Comparison of ENCODE assay signal across 21 mouse cellular contexts in the genomic region with DNA sequence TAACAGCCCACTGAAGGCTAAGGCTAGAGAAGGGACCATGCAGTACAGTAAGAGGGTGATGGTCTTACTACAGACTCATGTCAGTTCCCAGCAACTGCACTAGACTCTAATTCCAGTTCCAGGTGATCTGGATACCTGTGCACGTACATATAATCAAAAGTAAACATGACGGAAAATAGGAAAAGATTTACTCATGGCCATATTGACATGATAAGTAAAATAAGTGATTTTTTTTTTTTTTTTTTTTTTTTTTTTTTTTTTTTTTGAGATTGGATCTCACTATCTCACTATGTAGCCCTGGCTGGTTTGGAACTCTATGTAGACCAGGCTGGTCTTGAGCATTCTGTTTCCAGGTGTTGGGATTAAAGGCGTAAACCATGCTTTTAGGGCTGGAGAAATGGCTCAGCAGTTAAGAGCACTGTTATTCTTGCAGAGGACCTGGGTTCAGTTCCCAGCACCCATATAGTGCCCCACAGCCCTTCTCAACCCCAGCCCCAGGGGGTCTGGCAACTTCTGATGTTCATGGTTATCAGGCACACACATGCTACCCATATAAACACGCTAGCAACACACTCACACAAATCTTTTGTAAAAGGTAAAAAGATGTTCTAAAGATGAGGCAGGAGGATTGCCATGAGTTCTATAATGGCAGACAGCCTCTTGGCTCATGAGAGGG. TPM values are rescaled to one million over a fixed set of nuclear protein-coding genes. Genes with fewer than 3 reads are reported as not detected.
DNase-seq lines count a peak whose midpoint lies in the region; ATAC-seq and TF ChIP-seq lines count a peak whose summit lies in the region.
"Had no signal": no experiment of that assay in that cellular context is flagged by ENCODE, and none has a peak within 500 bp of the region (broad histone marks: within the 10 kb centered on the region; RNA-seq: fewer than 3 reads in every experiment).

No protein-coding gene starts in this region.

- peaks cover 10% of the 10 kb centered on the region for H3K36me3 ChIP-seq in intestine, embryonic 15.5 days
- peaks cover 22% of the 10 kb centered on the region for H3K36me3 ChIP-seq in intestine, postnatal 0 days (ENCODE audit: control insufficient read depth, insufficient read depth)
- peaks cover 34% of the 10 kb centered on the region for H3K36me3 ChIP-seq in ES-E14 (ENCODE audit: control insufficient read depth, insufficient read depth, low read length, poor library complexity, severe bottlenecking)
- H3K36me3 ChIP-seq in liver, embryonic 13.5 days, result peaks cover 30% of the 10 kb centered on the region

- DNase-seq in gastrocnemius, adult 2 months, result no peak
- DNase-seq in gastrocnemius, postnatal 10 days, result no peak
- DNase-seq in ES-E14 (ENCODE audit: low read depth, low spot score), result no peak
- no peak for DNase-seq in liver, embryonic 13.5 days
- no peak for DNase-seq in layer of hippocampus, postnatal 25 days (ENCODE audit: extremely low spot score in 1 of 2, low spot score in 1 of 2)
- DNase-seq: adrenal gland, postnatal 10 days; cerebellum, adult 9-10 months; forebrain, postnatal 0 days; kidney, adult 18-20 months; midbrain, embryonic 14.5 days; right cerebral cortex, adult 18-20 months had no signal

- H3K27me3 ChIP-seq in intestine, embryonic 15.5 days (replicated peaks), result no peaks in the 10 kb centered on the region
- H3K27me3 ChIP-seq in intestine, postnatal 0 days (replicated peaks; ENCODE audit: control insufficient read depth, insufficient read depth, low read length), result no peaks in the 10 kb centered on the region
- H3K27me3 ChIP-seq in liver, embryonic 13.5 days, result no peaks in the 10 kb centered on the region
- H3K27me3 ChIP-seq: liver, embryonic 15.5 days; neural tube, embryonic 13.5 days had no signal

- ATAC-seq in intestine, embryonic 15.5 days, result peak; percentile 32
- no peak for ATAC-seq in intestine, postnatal 0 days
- ATAC-seq in liver, embryonic 13.5 days (ENCODE audit: low read depth), result no peak
- ATAC-seq: CD4-positive, CD25-positive, alpha-beta regulatory T cell, adult 4 months; forebrain, postnatal 0 days; hindbrain, embryonic 16.5 days had no signal

- TF ChIP-seq CTCF in gastrocnemius, adult 2 months (IDR thresholded peaks at IDR 0.05), result no peak
- TF ChIP-seq CTCF in intestine, postnatal 0 days (IDR thresholded peaks at IDR 0.05; ENCODE audit: low read depth), result no peak

- intact Hi-C loops in gastrocnemius, adult 2 months (cut with DNase I), result no loop called here

- H3K27ac ChIP-seq in gastrocnemius, adult 2 months, result 0 out of 2 replicates have a peak overlapping the region, but pooled peaks have one; percentile 61
- H3K27ac ChIP-seq in intestine, embryonic 15.5 days, result no peak overlapping the region
- no peak overlapping the region for H3K27ac ChIP-seq in intestine, postnatal 0 days (ENCODE audit: low read depth, low read length)
- H3K27ac ChIP-seq in ES-E14 (ENCODE audit: insufficient read depth, low read depth, low read length, poor library complexity, severe bottlenecking), result peak overlapping the region; percentile 81
- peak overlapping the region; percentile 57; the same call in 1 of the 2 replicates for H3K27ac ChIP-seq in liver, embryonic 13.5 days
- H3K27ac ChIP-seq: layer of hippocampus, adult 2 months; liver, embryonic 15.5 days; neural tube, embryonic 13.5 days had no signal

- H3K9me3 ChIP-seq in intestine, embryonic 15.5 days, result no peaks in the 10 kb centered on the region
- no peaks in the 10 kb centered on the region for H3K9me3 ChIP-seq in intestine, postnatal 0 days (ENCODE audit: control insufficient read depth)
- no peaks in the 10 kb centered on the region for H3K9me3 ChIP-seq in ES-E14 (ENCODE audit: control insufficient read depth, insufficient read depth, low read depth, low read length)
- no peaks in the 10 kb centered on the region for H3K9me3 ChIP-seq in liver, embryonic 13.5 days (replicated peaks)
- H3K9me3 ChIP-seq: forebrain, embryonic 10.5 days; liver, embryonic 15.5 days; neural tube, embryonic 13.5 days had no signal

- H3K4me1 ChIP-seq in intestine, embryonic 15.5 days (replicated peaks), result 0 out of 2 replicates have a peak, but pooled peaks cover 2% of the 10 kb centered on the region
- H3K4me1 ChIP-seq in intestine, postnatal 0 days (replicated peaks; ENCODE audit: control insufficient read depth, insufficient read depth, low read length), result no peaks in the 10 kb centered on the region
- peaks cover 4 to 21% of the 10 kb centered on the region in 2 experiments; a peak in 3 of 4 replicates for H3K4me1 ChIP-seq in ES-E14 (ENCODE audit: control insufficient read depth in 2 of 2, insufficient read depth in 2 of 2, low read length in 2 of 2, poor library complexity in 1 of 2)
- peaks cover 27% of the 10 kb centered on the region for H3K4me1 ChIP-seq in liver, embryonic 13.5 days (replicated peaks)

- 85% methylated on average over 4 of the region's 4 CpGs for WGBS in intestine, embryonic 15.5 days
- 91% methylated on average over 4 of the region's 4 CpGs for WGBS in intestine, postnatal 0 days
- 74% methylated on average over 4 of the region's 4 CpGs for WGBS in liver, embryonic 13.5 days (ENCODE audit: insufficient replicate concordance)

- H3K4me2 ChIP-seq in intestine, embryonic 15.5 days (replicated peaks), result no peak overlapping the region
- H3K4me2 ChIP-seq in intestine, postnatal 0 days (replicated peaks; ENCODE audit: low read depth), result no peak overlapping the region
- peak overlapping the region; percentile 17; the same call in 1 of the 2 replicates for H3K4me2 ChIP-seq in liver, embryonic 13.5 days
- H3K4me2 ChIP-seq: liver, embryonic 15.5 days; neural tube, embryonic 13.5 days had no signal

- H3K9ac ChIP-seq in intestine, embryonic 15.5 days, result no peak overlapping the region
- no peak overlapping the region for H3K9ac ChIP-seq in intestine, postnatal 0 days (ENCODE audit: low read depth, low read length)
- H3K9ac ChIP-seq in ES-E14 (ENCODE audit: insufficient read depth, low read depth, low read length, poor library complexity, severe bottlenecking), result peak overlapping the region; percentile 66
- 0 out of 2 replicates have a peak overlapping the region, but pooled peaks have one; percentile 44 for H3K9ac ChIP-seq in liver, embryonic 13.5 days
- H3K9ac ChIP-seq: forebrain, postnatal 0 days; liver, embryonic 15.5 days had no signal

- in situ Hi-C loops in ES-E14 (cut with MboI; ENCODE audit: low sequenced_read_pairs in 2 of 2, unreplicated experiment in 2 of 2), result no loop called here

- H3K4me3 ChIP-seq in gastrocnemius, adult 2 months, result no peak overlapping the region
- H3K4me3 ChIP-seq in intestine, embryonic 15.5 days (replicated peaks), result no peak overlapping the region
- no peak overlapping the region for H3K4me3 ChIP-seq in intestine, postnatal 0 days (ENCODE audit: low read depth, low read length)
- H3K4me3 ChIP-seq in ES-E14 (ENCODE audit: insufficient read depth in 1 of 2, low read depth in 1 of 2, low read length in 2 of 2, poor library complexity in 1 of 2, severe bottlenecking in 1 of 2), result peak overlapping the region; percentile 29 to 38
- no peak overlapping the region for H3K4me3 ChIP-seq in liver, embryonic 13.5 days (replicated peaks)
- H3K4me3 ChIP-seq: forebrain, embryonic 10.5 days; layer of hippocampus, adult 2 months; liver, embryonic 15.5 days; neural tube, embryonic 13.5 days had no signal

TF ChIP-seq in ES-E14, 5 proteins besides CTCF, POLR2A, EP300 and RAD21:
- TF ChIP-seq ZNF384 (IDR thresholded peaks at IDR 0.05; ENCODE audit: low read depth, low read length) (peak; percentile 52; the same call in 1 of the 2 replicates), HCFC1 (IDR thresholded peaks at IDR 0.05; ENCODE audit: borderline replicate concordance, insufficient read depth, low read length) (no peak)

RNA-seq across cellular contexts. Expression of a gene that starts 15.8 kb away (rescaled TPM):
- 10 to 100 TPM; 21.2 to 25.2 TPM for total RNA-seq in gastrocnemius, adult 2 months (2021)
- total RNA-seq in gastrocnemius, postnatal 10 days (2021), result 10 to 100 TPM; 34.9 to 49.0 TPM
- polyA plus RNA-seq in intestine, embryonic 15.5 days (2015; fragmentation: Nextera tagmentation; extraction: Ambion mirVana), result 143 and 150 TPM in 2 replicates
- polyA plus RNA-seq in intestine, postnatal 0 days (2015; fragmentation: Nextera tagmentation; extraction: Ambion mirVana), result 41.0 and 42.8 TPM in 2 replicates
- total RNA-seq in ES-E14 (2012; rRNA removed), result 159 and 200 TPM in 2 replicates
- polyA plus RNA-seq in liver, embryonic 13.5 days (2015; fragmentation: Nextera tagmentation; extraction: Ambion mirVana), result 50.9 and 58.8 TPM in 2 replicates
- 10 to 100 TPM; 85.6 to 92.6 TPM for total RNA-seq in layer of hippocampus, postnatal 25 days (2021)

RNA-seq across cellular contexts. Expression of a gene that starts 31.3 kb away (rescaled TPM):
- 100 to 1,000 TPM; 168 to 178 TPM for total RNA-seq in gastrocnemius, adult 2 months (2021)
- total RNA-seq in gastrocnemius, postnatal 10 days (2021), result 100 to 1,000 TPM; 131 to 140 TPM
- polyA plus RNA-seq in intestine, embryonic 15.5 days (2015; fragmentation: Nextera tagmentation; extraction: Ambion mirVana), result 48.1 and 52.0 TPM in 2 replicates
- 13.3 and 13.8 TPM in 2 replicates for polyA plus RNA-seq in intestine, postnatal 0 days (2015; fragmentation: Nextera tagmentation; extraction: Ambion mirVana)
- 46.0 and 73.1 TPM in 2 replicates for total RNA-seq in ES-E14 (2012; rRNA removed)
- polyA plus RNA-seq in liver, embryonic 13.5 days (2015; fragmentation: Nextera tagmentation; extraction: Ambion mirVana), result 17.3 and 19.1 TPM in 2 replicates
- 10 to 100 TPM; 50.8 to 54.6 TPM for total RNA-seq in layer of hippocampus, postnatal 25 days (2021)

RNA-seq across cellular contexts. Expression of a gene that starts 39.7 kb away (rescaled TPM):
- total RNA-seq in gastrocnemius, adult 2 months (2021), result not detected
- total RNA-seq in gastrocnemius, postnatal 10 days (2021), result not detected
- 106 and 115 TPM in 2 replicates for polyA plus RNA-seq in intestine, embryonic 15.5 days (2015; fragmentation: Nextera tagmentation; extraction: Ambion mirVana)
- 192 and 208 TPM in 2 replicates for polyA plus RNA-seq in intestine, postnatal 0 days (2015; fragmentation: Nextera tagmentation; extraction: Ambion mirVana)
- total RNA-seq in ES-E14 (2012; rRNA removed), result 9.8 and 17.1 TPM in 2 replicates
- polyA plus RNA-seq in liver, embryonic 13.5 days (2015; fragmentation: Nextera tagmentation; extraction: Ambion mirVana), result 0.17 and 0.24 TPM in 2 replicates
- total RNA-seq in layer of hippocampus, postnatal 25 days (2021), result under 1 TPM; 0.42 to 0.73 TPM
- total RNA-seq: gastrocnemius, adult 18-20 months; hematopoietic stem cell, adult 5-6 weeks had no signal

RNA-seq across cellular contexts. Expression of a gene that starts 59.8 kb away (rescaled TPM):
- total RNA-seq in gastrocnemius, adult 2 months (2021), result 1 to 10 TPM; 7.0 to 8.4 TPM
- total RNA-seq in gastrocnemius, postnatal 10 days (2021), result 10 to 100 TPM in 1 of 2 experiments, 1 to 10 TPM in 1; 8.5 to 11.4 TPM
- polyA plus RNA-seq in intestine, embryonic 15.5 days (2015; fragmentation: Nextera tagmentation; extraction: Ambion mirVana), result 57.0 and 60.5 TPM in 2 replicates
- 16.9 and 17.9 TPM in 2 replicates for polyA plus RNA-seq in intestine, postnatal 0 days (2015; fragmentation: Nextera tagmentation; extraction: Ambion mirVana)
- 62.7 and 100 TPM in 2 replicates for total RNA-seq in ES-E14 (2012; rRNA removed)
- polyA plus RNA-seq in liver, embryonic 13.5 days (2015; fragmentation: Nextera tagmentation; extraction: Ambion mirVana), result 24.3 and 28.6 TPM in 2 replicates
- 10 to 100 TPM; 21.4 to 31.6 TPM for total RNA-seq in layer of hippocampus, postnatal 25 days (2021)

Comparison
In these comparisons a context has a peak if more than half of its experiments do, and no peak if none do; other contexts are left out.
1. H3K27ac ChIP-seq: peak in gastrocnemius, adult 2 months (single experiment), ES-E14 (single experiment) and liver, embryonic 13.5 days (single experiment); none in intestine, embryonic 15.5 days (single experiment) and intestine, postnatal 0 days (single experiment).
2. H3K4me3 ChIP-seq: peak in ES-E14 (2 of 2); none in gastrocnemius, adult 2 months (single experiment), intestine, embryonic 15.5 days (single experiment), intestine, postnatal 0 days (single experiment) and liver, embryonic 13.5 days (single experiment).
3. H3K9ac ChIP-seq: peak in ES-E14 (single experiment) and liver, embryonic 13.5 days (single experiment); none in intestine, embryonic 15.5 days (single experiment) and intestine, postnatal 0 days (single experiment).